Mouse (Mus musculus): ENCODE data around the gene Fgfr2. TPM values are rescaled to one million over a fixed set of nuclear protein-coding genes. Genes with fewer than 3 reads are reported as not detected.

The Fgfr2 gene
- polyA plus RNA-seq, 1 experiment from 2014 or later: 24.9 TPM

DNA sequence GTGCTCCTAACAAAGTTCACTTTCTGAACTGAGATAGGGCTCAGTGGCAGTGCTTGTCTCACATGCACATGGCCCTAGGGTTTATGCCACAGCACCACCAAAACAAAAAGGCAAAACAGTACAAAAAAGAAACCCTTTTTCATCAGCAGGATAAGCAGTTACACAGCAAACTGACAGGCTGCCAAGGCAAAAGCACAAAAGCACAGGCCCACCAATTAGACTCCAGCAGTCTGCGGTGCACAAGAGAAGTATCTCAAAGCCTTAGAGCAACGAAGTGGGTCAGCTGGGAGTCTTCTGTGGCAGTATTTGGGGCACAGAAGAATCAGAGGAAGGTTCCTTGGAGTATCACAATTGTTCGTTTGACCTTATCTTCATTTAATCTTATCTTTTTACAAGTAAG, 302.5 kb downstream of the Fgfr2 start:
- H3K27ac ChIP-seq (ENCODE audit: low read depth, low read length): no peak overlapping the region
- no peak for ATAC-seq (replicated peaks; ENCODE audit: insufficient number of reproducible peaks, low FRiP score, low TSS enrichment)
- H3K36me3 ChIP-seq (ENCODE audit: control insufficient read depth, insufficient read depth, low read length): no peaks in the 10 kb centered on the region; the same call in 1 of the 2 replicates
- H3K9me3 ChIP-seq (replicated peaks; ENCODE audit: control insufficient read depth, low read length): no peaks in the 10 kb centered on the region
- no peaks in the 10 kb centered on the region for H3K27me3 ChIP-seq (ENCODE audit: control insufficient read depth, insufficient read depth, low read length)
- H3K4me1 ChIP-seq (ENCODE audit: control insufficient read depth, insufficient read depth, low read length): no peaks in the 10 kb centered on the region
- H3K9ac ChIP-seq (ENCODE audit: low read depth, low read length): no peak overlapping the region
- H3K4me2 ChIP-seq: no peak overlapping the region
- 75% methylated on average over 3 of the region's 3 CpGs for WGBS (ENCODE audit: insufficient replicate concordance)
- H3K4me3 ChIP-seq (ENCODE audit: low read depth, low read length): no peak overlapping the region

GRCm38 (mm10) chr7:132817056-132817455, 306.1 kb downstream of the Fgfr2 start:
- no peak overlapping the region for H3K27ac ChIP-seq (ENCODE audit: low read depth, low read length)
- H3K27me3 ChIP-seq (ENCODE audit: control insufficient read depth, insufficient read depth, low read length): no peaks in the 10 kb centered on the region
- no peaks in the 10 kb centered on the region for H3K9me3 ChIP-seq (replicated peaks; ENCODE audit: control insufficient read depth, low read length)
- no peaks in the 10 kb centered on the region for H3K36me3 ChIP-seq (ENCODE audit: control insufficient read depth, insufficient read depth, low read length)
- no peak overlapping the region for H3K9ac ChIP-seq (ENCODE audit: low read depth, low read length)
- ATAC-seq (replicated peaks; ENCODE audit: insufficient number of reproducible peaks, low FRiP score, low TSS enrichment): no peak
- H3K4me1 ChIP-seq (ENCODE audit: control insufficient read depth, insufficient read depth, low read length): no peaks in the 10 kb centered on the region; the same call in 1 of the 2 replicates
- WGBS (ENCODE audit: insufficient replicate concordance): 91% methylated on average over 6 of the region's 6 CpGs
- H3K4me2 ChIP-seq: no peak overlapping the region
- no peak overlapping the region for H3K4me3 ChIP-seq (ENCODE audit: low read depth, low read length)

DNA sequence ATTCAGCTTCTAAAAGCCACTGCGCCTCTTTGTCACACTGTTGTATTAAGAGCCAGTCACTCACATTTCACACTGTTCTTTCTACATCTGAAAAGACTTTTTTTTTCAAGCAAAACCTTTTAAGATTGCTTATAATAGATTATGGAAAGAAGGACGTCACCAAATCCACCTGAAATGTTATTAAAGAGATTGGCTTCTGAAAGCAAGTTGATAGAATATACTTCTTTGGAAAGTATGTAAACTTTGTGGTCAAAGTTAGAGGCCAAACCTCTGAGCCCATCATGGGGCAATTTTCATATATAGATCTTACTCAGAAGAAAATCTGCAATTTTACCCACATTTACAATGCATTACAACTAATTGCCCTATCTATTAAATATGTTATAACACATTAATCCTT, 306.6 kb downstream of the Fgfr2 start:
- no peaks in the 10 kb centered on the region for H3K36me3 ChIP-seq (ENCODE audit: control insufficient read depth, insufficient read depth, low read length)
- H3K9me3 ChIP-seq (replicated peaks; ENCODE audit: control insufficient read depth, low read length): no peaks in the 10 kb centered on the region
- H3K4me2 ChIP-seq: no peak overlapping the region
- H3K4me3 ChIP-seq (ENCODE audit: low read depth, low read length): no peak overlapping the region
- H3K27me3 ChIP-seq (ENCODE audit: control insufficient read depth, insufficient read depth, low read length): no peaks in the 10 kb centered on the region
- peaks cover 2% of the 10 kb centered on the region; the same call in 1 of the 2 replicates for H3K4me1 ChIP-seq (ENCODE audit: control insufficient read depth, insufficient read depth, low read length)
- H3K9ac ChIP-seq (ENCODE audit: low read depth, low read length): no peak overlapping the region
- WGBS (ENCODE audit: insufficient replicate concordance): 86% methylated on average over 2 of the region's 2 CpGs
- no peak for ATAC-seq (replicated peaks; ENCODE audit: insufficient number of reproducible peaks, low FRiP score, low TSS enrichment)
- no peak overlapping the region for H3K27ac ChIP-seq (ENCODE audit: low read depth, low read length)

DNA sequence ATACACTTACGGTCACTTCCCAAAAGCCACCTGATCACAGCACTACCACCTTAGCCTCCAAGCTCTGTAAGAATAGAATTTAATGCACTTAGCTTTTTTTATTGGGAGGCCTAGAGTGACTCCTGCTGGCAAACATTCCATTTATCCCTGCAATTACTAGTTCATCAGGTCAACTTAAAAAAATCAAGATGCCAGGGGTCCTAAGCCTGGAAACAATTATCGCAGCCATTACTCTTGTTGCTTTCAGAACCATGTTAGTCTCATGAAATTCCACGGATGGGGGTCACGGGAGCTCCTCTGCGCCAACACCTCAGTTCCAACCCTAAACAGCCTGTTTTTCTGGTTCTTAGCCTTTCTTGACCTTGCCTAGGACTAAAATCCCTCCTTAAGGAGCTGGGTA, 308.1 kb downstream of the Fgfr2 start:
- H3K9me3 ChIP-seq (replicated peaks; ENCODE audit: control insufficient read depth, low read length): no peaks in the 10 kb centered on the region
- H3K4me2 ChIP-seq: no peak overlapping the region
- H3K27me3 ChIP-seq (ENCODE audit: control insufficient read depth, insufficient read depth, low read length): no peaks in the 10 kb centered on the region
- no peak overlapping the region for H3K27ac ChIP-seq (ENCODE audit: low read depth, low read length)
- no peak for ATAC-seq (replicated peaks; ENCODE audit: insufficient number of reproducible peaks, low FRiP score, low TSS enrichment)
- H3K36me3 ChIP-seq (ENCODE audit: control insufficient read depth, insufficient read depth, low read length): no peaks in the 10 kb centered on the region
- no peak overlapping the region for H3K4me3 ChIP-seq (ENCODE audit: low read depth, low read length)
- peaks cover 10% of the 10 kb centered on the region for H3K4me1 ChIP-seq (ENCODE audit: control insufficient read depth, insufficient read depth, low read length)
- 80% methylated on average over 5 of the region's 5 CpGs for WGBS (ENCODE audit: insufficient replicate concordance)
- no peak overlapping the region for H3K9ac ChIP-seq (ENCODE audit: low read depth, low read length)

GRCm38 (mm10) chr7:132814089-132814450, 309.1 kb downstream of the Fgfr2 start:
- 2% methylated on average over 7 of the region's 7 CpGs for WGBS (ENCODE audit: insufficient replicate concordance)
- peak overlapping the region; percentile 91 for H3K27ac ChIP-seq (ENCODE audit: low read depth, low read length)
- H3K4me3 ChIP-seq (ENCODE audit: low read depth, low read length): peak overlapping the region; percentile 68
- no peaks in the 10 kb centered on the region for H3K36me3 ChIP-seq (ENCODE audit: control insufficient read depth, insufficient read depth, low read length)
- no peaks in the 10 kb centered on the region for H3K9me3 ChIP-seq (replicated peaks; ENCODE audit: control insufficient read depth, low read length)
- peaks cover 19% of the 10 kb centered on the region for H3K4me1 ChIP-seq (ENCODE audit: control insufficient read depth, insufficient read depth, low read length)
- ATAC-seq (replicated peaks; ENCODE audit: insufficient number of reproducible peaks, low FRiP score, low TSS enrichment): no peak
- H3K4me2 ChIP-seq: peak overlapping the region; percentile 88
- H3K27me3 ChIP-seq (ENCODE audit: control insufficient read depth, insufficient read depth, low read length): no peaks in the 10 kb centered on the region
- peak overlapping the region; percentile 90 for H3K9ac ChIP-seq (ENCODE audit: low read depth, low read length)

DNA sequence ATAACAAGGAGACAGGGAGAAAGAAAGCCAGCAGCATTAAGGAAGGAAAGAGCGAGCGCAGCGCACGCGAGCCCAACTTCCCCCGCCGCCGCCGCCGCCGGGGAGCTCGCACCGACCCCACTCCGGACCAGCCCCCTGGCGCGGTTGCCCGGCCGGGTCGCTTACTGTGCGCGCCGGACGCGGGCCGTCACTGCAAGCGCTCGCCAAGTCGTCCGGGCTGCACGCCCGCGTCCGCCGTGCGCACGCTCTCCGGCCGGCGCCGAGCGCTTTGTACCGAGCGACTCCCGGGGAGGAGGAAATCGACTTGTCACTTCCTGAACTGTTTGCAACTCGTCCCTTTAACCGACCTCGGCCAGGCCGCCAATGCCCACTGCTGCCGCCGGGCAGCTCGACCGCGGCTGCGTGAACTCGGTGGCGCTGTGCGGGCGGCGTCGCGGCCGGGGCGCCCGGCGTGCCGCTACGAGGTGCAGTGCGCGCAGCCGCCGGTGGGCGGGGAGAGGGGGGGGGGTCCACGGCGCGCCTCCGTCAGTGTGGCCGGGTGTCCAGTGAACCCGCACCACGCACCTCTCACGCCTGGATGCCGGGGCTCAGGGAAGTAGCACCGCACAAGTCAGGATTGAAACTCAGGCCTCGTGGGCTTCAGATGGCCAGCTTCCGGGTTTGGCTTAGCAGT, 309.6 kb downstream of the Fgfr2 start, which contains the start of gene Fam53b:
TSS of gene Fam53b (minus strand) at position 471 of the 673 bp plus-strand sequence.
- ATAC-seq (replicated peaks; ENCODE audit: insufficient number of reproducible peaks, low FRiP score, low TSS enrichment): peak; percentile 60
- H3K4me3 ChIP-seq (ENCODE audit: low read depth, low read length): peak within 1 kb of the TSS; percentile 68
- H3K36me3 ChIP-seq (ENCODE audit: control insufficient read depth, insufficient read depth, low read length): no peaks in the 10 kb centered on the region
- H3K4me1 ChIP-seq (ENCODE audit: control insufficient read depth, insufficient read depth, low read length): peaks cover 24% of the 10 kb centered on the region
- peak within 1 kb of the TSS; percentile 88 for H3K4me2 ChIP-seq
- H3K27ac ChIP-seq (ENCODE audit: low read depth, low read length): peak within 1 kb of the TSS; percentile 91
- under 1% methylated on average over 70 of the region's 85 CpGs for WGBS (ENCODE audit: insufficient replicate concordance)
- no peaks in the 10 kb centered on the region for H3K9me3 ChIP-seq (replicated peaks; ENCODE audit: control insufficient read depth, low read length)
- peak within 1 kb of the TSS; percentile 90 for H3K9ac ChIP-seq (ENCODE audit: low read depth, low read length)
- no peaks in the 10 kb centered on the region for H3K27me3 ChIP-seq (ENCODE audit: control insufficient read depth, insufficient read depth, low read length)

DNA sequence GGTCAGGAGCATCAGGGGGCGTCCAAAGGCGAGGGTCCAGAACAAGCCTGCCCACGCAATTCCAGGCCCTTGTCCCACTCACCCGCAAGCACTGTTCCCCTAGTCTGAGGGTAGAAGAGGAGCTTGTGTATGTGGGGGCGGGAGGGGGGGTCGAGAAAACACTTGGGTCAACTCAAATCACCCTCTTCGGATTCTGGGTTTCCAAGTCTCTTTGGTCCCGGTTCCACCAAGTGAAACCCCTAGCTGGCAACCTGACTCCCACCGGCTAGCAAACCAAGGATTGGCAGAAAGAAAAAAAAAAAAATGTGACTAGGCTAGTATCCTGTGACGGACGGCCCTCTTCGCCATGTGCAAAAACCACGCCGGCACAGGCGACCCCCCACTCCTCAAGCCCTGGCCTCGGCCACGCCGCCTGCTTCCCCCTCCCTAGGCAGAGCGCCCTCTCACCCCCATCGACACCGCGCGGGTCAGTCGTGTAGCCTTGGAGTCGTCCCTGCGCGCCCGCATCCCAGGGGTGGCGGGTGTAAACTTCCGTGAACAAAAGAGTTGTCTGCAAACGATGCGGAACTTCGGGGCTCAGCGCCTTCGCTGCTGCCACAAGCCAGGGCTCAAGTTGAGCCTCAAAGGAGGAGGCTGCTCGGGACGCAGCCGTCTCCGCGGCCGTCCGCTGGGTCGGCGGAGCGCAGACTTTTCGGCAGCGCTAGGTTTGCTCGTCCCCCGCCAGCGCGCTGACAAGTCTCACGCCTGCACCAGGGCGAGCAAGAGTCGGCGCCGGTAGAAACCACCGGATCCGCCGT, 310.3 kb downstream of the Fgfr2 start:
- under 1% methylated on average over 59 of the region's 59 CpGs for WGBS (ENCODE audit: insufficient replicate concordance)
- ATAC-seq (replicated peaks; ENCODE audit: insufficient number of reproducible peaks, low FRiP score, low TSS enrichment): peak; percentile 12; the same call in 1 of the 2 replicates
- Histone ChIP-seq H3K4me3 (ENCODE audit: low read depth, low read length) (peak overlapping the region; percentile 68), H3K36me3 (ENCODE audit: control insufficient read depth, insufficient read depth, low read length) (no peaks in the 10 kb centered on the region), H3K4me1 (ENCODE audit: control insufficient read depth, insufficient read depth, low read length) (peaks cover 31% of the 10 kb centered on the region), H3K27me3 (ENCODE audit: control insufficient read depth, insufficient read depth, low read length) (no peaks in the 10 kb centered on the region), H3K9me3 (replicated peaks; ENCODE audit: control insufficient read depth, low read length) (no peaks in the 10 kb centered on the region), H3K9ac (ENCODE audit: low read depth, low read length) (peak overlapping the region; percentile 90), H3K4me2 (peak overlapping the region; percentile 88), H3K27ac (ENCODE audit: low read depth, low read length) (peak overlapping the region; percentile 91)

DNA sequence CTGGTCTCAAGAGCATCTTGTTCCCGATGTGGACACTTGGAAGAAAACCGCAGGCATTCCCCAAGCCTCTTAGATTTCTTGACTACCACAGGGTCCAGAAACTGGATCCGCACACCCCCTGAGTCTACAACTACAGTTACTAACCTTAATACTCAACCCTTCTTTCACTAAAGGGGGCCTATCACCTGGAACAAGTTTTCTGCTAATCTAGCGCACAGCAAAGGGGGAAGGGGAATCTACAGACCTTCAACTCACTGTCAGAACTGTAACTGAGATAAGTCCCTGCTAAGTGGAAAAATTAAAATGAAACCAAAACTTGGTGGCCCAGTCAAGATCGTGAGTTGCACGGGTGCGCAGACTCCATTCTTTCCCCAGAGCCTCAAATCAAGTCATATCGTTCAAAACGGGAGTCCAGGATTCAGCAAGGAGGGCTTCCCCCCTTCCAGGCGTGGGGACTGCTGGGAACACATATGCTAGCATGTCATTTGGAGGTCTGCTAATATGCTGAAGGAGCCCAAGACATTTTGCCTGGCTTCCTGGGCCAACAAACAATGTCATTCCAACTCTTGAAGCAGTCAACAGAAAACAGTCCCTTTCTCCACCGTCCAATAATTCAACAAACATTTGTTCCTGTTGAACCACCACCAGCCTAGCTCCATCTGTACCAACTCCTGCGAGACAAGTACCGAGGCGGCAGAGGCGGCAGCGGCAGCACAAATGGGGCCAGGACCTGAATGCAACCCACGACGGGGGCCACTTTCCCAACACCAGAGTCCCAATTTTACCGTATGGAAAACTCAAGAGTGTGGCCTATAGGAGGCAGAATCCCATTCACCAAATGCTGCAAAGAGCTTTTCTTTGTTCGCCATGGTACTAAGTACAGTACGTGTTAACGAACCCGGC, 311.2 kb downstream of the Fgfr2 start:
- H3K27me3 ChIP-seq (ENCODE audit: control insufficient read depth, insufficient read depth, low read length): no peaks in the 10 kb centered on the region
- 10% methylated on average over 23 of the region's 23 CpGs for WGBS (ENCODE audit: insufficient replicate concordance)
- no peak overlapping the region for H3K27ac ChIP-seq (ENCODE audit: low read depth, low read length)
- peaks cover 39% of the 10 kb centered on the region for H3K4me1 ChIP-seq (ENCODE audit: control insufficient read depth, insufficient read depth, low read length)
- no peak for ATAC-seq (replicated peaks; ENCODE audit: insufficient number of reproducible peaks, low FRiP score, low TSS enrichment)
- peak overlapping the region; percentile 68 for H3K4me3 ChIP-seq (ENCODE audit: low read depth, low read length)
- H3K9ac ChIP-seq (ENCODE audit: low read depth, low read length): peak overlapping the region; percentile 90
- peak overlapping the region; percentile 88 for H3K4me2 ChIP-seq
- no peaks in the 10 kb centered on the region for H3K36me3 ChIP-seq (ENCODE audit: control insufficient read depth, insufficient read depth, low read length)
- no peaks in the 10 kb centered on the region for H3K9me3 ChIP-seq (replicated peaks; ENCODE audit: control insufficient read depth, low read length)

Measured in heart, embryonic 11.5 days (tissue).